Mouse (Mus musculus): ENCODE measurements around the gene Ube2j2. TPM values are rescaled to one million over a fixed set of nuclear protein-coding genes. Genes with fewer than 3 reads are reported as not detected.

The Ube2j2 gene
- polyA plus RNA-seq, 1 experiment = 114 TPM

GRCm38 (mm10) chr4:155993606-155994005 lies 50.0 kb downstream of the Ube2j2 start:
- DNase-seq (ENCODE audit: low read depth) = no peak
- TF ChIP-seq POLR2A (IDR thresholded peaks at IDR 0.05; ENCODE audit: borderline replicate concordance, extremely low read depth, insufficient read depth, insufficient read length, poor library complexity, severe bottlenecking) (no peak), CTCF (IDR thresholded peaks at IDR 0.05; ENCODE audit: borderline replicate concordance, extremely low read depth, insufficient read depth, insufficient read length) (no peak)

DNA sequence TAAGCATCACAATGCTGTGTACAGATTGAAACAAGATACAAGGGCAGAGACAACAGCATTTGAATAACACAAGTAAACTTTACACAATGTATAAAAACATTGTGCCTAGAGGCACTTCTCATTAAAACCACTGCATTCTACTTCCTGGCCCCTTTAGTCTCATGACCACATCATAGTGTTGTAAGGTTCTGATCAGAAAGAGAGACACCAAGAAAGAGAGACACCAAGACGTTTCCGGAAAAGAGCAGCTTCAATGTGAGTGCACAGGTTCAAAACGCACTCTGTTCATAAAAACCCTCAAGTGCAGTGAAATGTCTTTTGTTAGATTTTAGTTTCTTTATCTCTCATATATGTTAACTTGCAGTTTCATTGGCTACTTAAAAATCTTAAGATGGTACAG lies 60.5 kb downstream of the Ube2j2 start:
- TF ChIP-seq POLR2A (IDR thresholded peaks at IDR 0.05; ENCODE audit: borderline replicate concordance, extremely low read depth, insufficient read depth, insufficient read length, poor library complexity, severe bottlenecking) = no peak
- TF ChIP-seq CTCF (IDR thresholded peaks at IDR 0.05; ENCODE audit: borderline replicate concordance, extremely low read depth, insufficient read depth, insufficient read length) = no peak
- DNase-seq (ENCODE audit: low read depth) = no peak

GRCm38 (mm10) chr4:156008369-156008768 lies 64.7 kb downstream of the Ube2j2 start:
- DNase-seq (ENCODE audit: low read depth) = no peak
- TF ChIP-seq CTCF (IDR thresholded peaks at IDR 0.05; ENCODE audit: borderline replicate concordance, extremely low read depth, insufficient read depth, insufficient read length) = no peak
- no peak for TF ChIP-seq POLR2A (IDR thresholded peaks at IDR 0.05; ENCODE audit: borderline replicate concordance, extremely low read depth, insufficient read depth, insufficient read length, poor library complexity, severe bottlenecking)

Other genes with a start within 250 kb of the Ube2j2 start
- gene Fndc10, start 249.5 kb upstream of the Ube2j2 start, polyA plus RNA-seq (2012; rRNA removed) = 27.0 and 30.3 TPM in 2 replicates
- 117 and 133 TPM in 2 replicates for gene Ssu72, start 239.0 kb upstream of the Ube2j2 start, polyA plus RNA-seq (2012; rRNA removed)
- gene Tmem240, start 209.0 kb upstream of the Ube2j2 start, polyA plus RNA-seq (2012; rRNA removed) = 31.1 and 31.4 TPM in 2 replicates
- gene Atad3a, start 182.7 kb upstream of the Ube2j2 start, polyA plus RNA-seq (2012; rRNA removed) = 103 and 120 TPM in 2 replicates
- 22.0 and 25.3 TPM in 2 replicates for gene Vwa1, start 169.1 kb upstream of the Ube2j2 start, polyA plus RNA-seq (2012; rRNA removed)
- gene Tmem88b, start 158.0 kb upstream of the Ube2j2 start, polyA plus RNA-seq (2012; rRNA removed) = 1.4 and 1.5 TPM in 2 replicates
- not detected in 2 replicates for gene Ankrd65, start 153.4 kb upstream of the Ube2j2 start, polyA plus RNA-seq (2012; rRNA removed)
- 94.1 and 117 TPM in 2 replicates for gene Mrpl20, start 141.0 kb upstream of the Ube2j2 start, polyA plus RNA-seq (2012; rRNA removed)
- gene Ccnl2, start 131.3 kb upstream of the Ube2j2 start, polyA plus RNA-seq (2012; rRNA removed) = 161 and 223 TPM in 2 replicates
- gene Aurkaip1, start 112.6 kb upstream of the Ube2j2 start, polyA plus RNA-seq (2012; rRNA removed) = 100 and 128 TPM in 2 replicates
- 39.9 and 42.2 TPM in 2 replicates for gene Mxra8, start 104.2 kb upstream of the Ube2j2 start, polyA plus RNA-seq (2012; rRNA removed)
- gene Dvl1, start 96.4 kb upstream of the Ube2j2 start, polyA plus RNA-seq (2012; rRNA removed) = 139 and 184 TPM in 2 replicates
- gene Tas1r3, start 80.5 kb upstream of the Ube2j2 start, polyA plus RNA-seq (2012; rRNA removed) = 0.77 and 0.83 TPM in 2 replicates
- gene Cptp, start 74.4 kb upstream of the Ube2j2 start, polyA plus RNA-seq (2012; rRNA removed) = 29.0 and 30.0 TPM in 2 replicates
- 69.1 and 96.2 TPM in 2 replicates for gene Ints11, start 74.3 kb upstream of the Ube2j2 start, polyA plus RNA-seq (2012; rRNA removed)
- gene Pusl1, start 52.0 kb upstream of the Ube2j2 start, polyA plus RNA-seq (2012; rRNA removed) = 75.1 and 115 TPM in 2 replicates
- gene Acap3, start 52.0 kb upstream of the Ube2j2 start, polyA plus RNA-seq (2012; rRNA removed) = 128 and 130 TPM in 2 replicates
- 8.6 and 11.0 TPM in 2 replicates for gene C1qtnf12, start 18.5 kb downstream of the Ube2j2 start, polyA plus RNA-seq (2012; rRNA removed)
- 19.3 and 22.2 TPM in 2 replicates for gene B3galt6, start 48.8 kb downstream of the Ube2j2 start, polyA plus RNA-seq (2012; rRNA removed)
- gene Sdf4, start 49.0 kb downstream of the Ube2j2 start, polyA plus RNA-seq (2012; rRNA removed) = 36.8 and 61.3 TPM in 2 replicates
- 3.3 and 4.4 TPM in 2 replicates for gene Tnfrsf4, start 70.0 kb downstream of the Ube2j2 start, polyA plus RNA-seq (2012; rRNA removed)
- gene Tnfrsf18, start 82.3 kb downstream of the Ube2j2 start, polyA plus RNA-seq (2012; rRNA removed) = 0.24 and 0.25 TPM in 2 replicates
- 0.05 and 0.23 TPM in 2 replicates for gene Ttll10, start 115.6 kb downstream of the Ube2j2 start, polyA plus RNA-seq (2012; rRNA removed)
- gene 9430015G10Rik, start 166.2 kb downstream of the Ube2j2 start, polyA plus RNA-seq (2012; rRNA removed) = 68.0 and 85.5 TPM in 2 replicates
- 3.3 and 3.8 TPM in 2 replicates for gene Rnf223, start 186.7 kb downstream of the Ube2j2 start, polyA plus RNA-seq (2012; rRNA removed)

Measured in brain, embryonic 14.5 days (tissue).